Mouse (Mus musculus) forebrain, embryonic 16.5 days (tissue): Measurements from ENCODE around the gene Pifo. TPM values are rescaled to one million over a fixed set of nuclear protein-coding genes. Genes with fewer than 3 reads are reported as not detected.
"Not testable (repeated sequence)": the region's sequence is repeated elsewhere in the genome, so short reads cannot be mapped to it uniquely, and the experiment has no call there.

Experiments
- ATAC-seq: fragments of 200-750 bp; cut with Nextera tagmentation; 2 replicates; pipeline ENCODE4 v1.8.0; 2017; ENCODE audit warnings: mild to moderate bottlenecking, moderate library complexity
- H3K27ac ChIP-seq: fragments of 300-500 bp; sonication (generic); 2 replicates; pipeline ENCODE4 v1.5.1; 2014; ENCODE audit warnings: low read length, control low read depth
- H3K27me3 ChIP-seq: fragments of 300-500 bp; sonication (generic); replicated peaks from 2 replicates; pipeline ENCODE4 v1.6.1; 2014; ENCODE audit warnings: low read length; ENCODE audit not compliant: control insufficient read depth, insufficient read depth
- H3K36me3 ChIP-seq: fragments of 300-500 bp; sonication (generic); 2 replicates; pipeline ENCODE4 v1.6.1; 2014; ENCODE audit not compliant: control insufficient read depth, insufficient read depth
- H3K4me1 ChIP-seq: fragments of 300-500 bp; sonication (generic); replicated peaks from 2 replicates; pipeline ENCODE4 v1.6.1; 2014; ENCODE audit warnings: low read length; ENCODE audit not compliant: control insufficient read depth, insufficient read depth
- H3K4me2 ChIP-seq: fragments of 300-500 bp; sonication (generic); 2 replicates; pipeline ENCODE4 v1.6.1; 2014; ENCODE audit warnings: mild to moderate bottlenecking, low read length, control low read depth
- H3K4me3 ChIP-seq: fragments of 300-500 bp; sonication (generic); replicated peaks from 2 replicates; pipeline ENCODE4 v1.5.1; 2014; ENCODE audit warnings: mild to moderate bottlenecking, low read length, control low read depth
- H3K9ac ChIP-seq: fragments of 300-500 bp; sonication (generic); replicated peaks from 2 replicates; pipeline ENCODE4 v1.6.1; 2014; ENCODE audit warnings: low read depth, low read length, control low read depth
- H3K9me3 ChIP-seq: fragments of 300-500 bp; sonication (generic); 2 replicates; pipeline ENCODE4 v1.6.1; 2016; ENCODE audit warnings: low read length; ENCODE audit not compliant: control insufficient read depth
- WGBS: fragments of 180-500 bp; shearing (Covaris S2); extraction: QIAGEN DNeasy Blood & Tissue Kit; methylation state at CpG from one replicate; pipeline ENCODE4 v1.1.7; 2014; 5-methylcytosine and 5-hydroxymethylcytosine counted together
- polyA plus RNA-seq: library from polyadenylated mRNA; unstranded; fragments of >200 nt; fragmentation: Nextera tagmentation; extraction: Ambion mirVana; gene quantifications from 2 replicates; pipeline ENCODE4 v1.2.1, GENCODE M21; 2015

Gene Pifo
- polyA plus RNA-seq, 1 experiment from 2014 or later: 3.4 TPM

- no peak overlapping the region for H3K27ac ChIP-seq
- H3K27me3 ChIP-seq: no peaks in the 10 kb centered on the region
- no peaks in the 10 kb centered on the region for H3K36me3 ChIP-seq
- H3K4me2 ChIP-seq: peak overlapping the region; percentile 43
- no peak overlapping the region for H3K9ac ChIP-seq
- H3K4me3 ChIP-seq: peak overlapping the region; percentile 22
- 15% methylated on average over 11 of the region's 11 CpGs for WGBS
- H3K9me3 ChIP-seq: no peaks in the 10 kb centered on the region
- ATAC-seq: no peak
- H3K4me1 ChIP-seq: peaks cover 7% of the 10 kb centered on the region; the same call in 1 of the 2 replicates
Observed at GRCm38 (mm10) chr3:106000707-106001375, 13.6 kb downstream of the Pifo start.

GRCm38 (mm10) chr3:105994730-105995129, 19.7 kb downstream of the Pifo start:
- ATAC-seq: no peak
- Histone ChIP-seq H3K36me3 (no peaks in the 10 kb centered on the region), H3K4me2 (no peak overlapping the region), H3K9ac (no peak overlapping the region), H3K4me3 (no peak overlapping the region), H3K4me1 (no peaks in the 10 kb centered on the region), H3K27me3 (no peaks in the 10 kb centered on the region), H3K9me3 (no peaks in the 10 kb centered on the region), H3K27ac (no peak overlapping the region)
- 79% methylated on average over 2 of the region's 2 CpGs for WGBS

GRCm38 (mm10) chr3:105991653-105992283, 22.7 kb downstream of the Pifo start:
- H3K9ac ChIP-seq: no peak overlapping the region
- peak; percentile 55 for ATAC-seq
- no peaks in the 10 kb centered on the region for H3K9me3 ChIP-seq
- no peak overlapping the region for H3K4me3 ChIP-seq
- no peaks in the 10 kb centered on the region for H3K27me3 ChIP-seq
- no peak overlapping the region for H3K4me2 ChIP-seq
- no peak overlapping the region for H3K27ac ChIP-seq
- H3K36me3 ChIP-seq: no peaks in the 10 kb centered on the region
- no peaks in the 10 kb centered on the region for H3K4me1 ChIP-seq
- 32% methylated on average over 4 of the region's 4 CpGs for WGBS

GRCm38 (mm10) chr3:105989611-105990010, 24.8 kb downstream of the Pifo start:
- H3K36me3 ChIP-seq, H3K4me3 ChIP-seq, H3K27me3 ChIP-seq, H3K9ac ChIP-seq, ATAC-seq, H3K4me1 ChIP-seq, H3K4me2 ChIP-seq, H3K27ac ChIP-seq, H3K9me3 ChIP-seq: not testable (repeated sequence)
- WGBS: 23% methylated on average over 5 of the region's 5 CpGs

- no peaks in the 10 kb centered on the region for H3K9me3 ChIP-seq
- H3K9ac ChIP-seq: no peak overlapping the region
- H3K4me1 ChIP-seq: no peaks in the 10 kb centered on the region
- H3K4me2 ChIP-seq: no peak overlapping the region
- WGBS: 86% methylated on average over 2 of the region's 2 CpGs
- no peak for ATAC-seq
- H3K27me3 ChIP-seq: no peaks in the 10 kb centered on the region
- H3K4me3 ChIP-seq: no peak overlapping the region
- peaks cover 6% of the 10 kb centered on the region for H3K36me3 ChIP-seq
- no peak overlapping the region for H3K27ac ChIP-seq
Observed at GRCm38 (mm10) chr3:105974174-105974573, 40.3 kb downstream of the Pifo start.

- H3K4me3 ChIP-seq: no peak within 1 kb of the TSS
- no peaks in the 10 kb centered on the region for H3K4me1 ChIP-seq
- H3K9me3 ChIP-seq: no peaks in the 10 kb centered on the region
- WGBS: 81% methylated on average over 3 of the region's 3 CpGs
- no peak within 1 kb of the TSS for H3K9ac ChIP-seq
- H3K4me2 ChIP-seq: no peak within 1 kb of the TSS
- peaks cover 11% of the 10 kb centered on the region for H3K36me3 ChIP-seq
- no peaks in the 10 kb centered on the region for H3K27me3 ChIP-seq
- no peak within 1 kb of the TSS for H3K27ac ChIP-seq
- ATAC-seq: no peak
Observed at GRCm38 (mm10) chr3:105973411-105973810, 41.0 kb downstream of the Pifo start, which contains the start of gene Ovgp1. TSS of gene Ovgp1 (plus strand) at chr3:105973711.

GRCm38 (mm10) chr3:105971831-105972446, 42.5 kb downstream of the Pifo start:
- no peak overlapping the region for H3K4me3 ChIP-seq
- H3K36me3 ChIP-seq: peaks cover 22% of the 10 kb centered on the region
- H3K4me1 ChIP-seq: no peaks in the 10 kb centered on the region
- no peak overlapping the region for H3K27ac ChIP-seq
- no peaks in the 10 kb centered on the region for H3K27me3 ChIP-seq
- no peaks in the 10 kb centered on the region for H3K9me3 ChIP-seq
- H3K9ac ChIP-seq: no peak overlapping the region
- H3K4me2 ChIP-seq: no peak overlapping the region
- WGBS: 89% methylated on average over 5 of the region's 5 CpGs
- peak; percentile 45 for ATAC-seq

- Histone ChIP-seq H3K27me3 (no peaks in the 10 kb centered on the region), H3K36me3 (peaks cover 33% of the 10 kb centered on the region), H3K4me3 (no peak overlapping the region; the same call in 1 of the 2 replicates), H3K4me1 (peaks cover 27% of the 10 kb centered on the region), H3K27ac (no peak overlapping the region), H3K9me3 (no peaks in the 10 kb centered on the region), H3K4me2 (peak overlapping the region; percentile 90; the same call in 1 of the 2 replicates), H3K9ac (no peak overlapping the region)
- 90% methylated on average over 2 of the region's 2 CpGs for WGBS
- ATAC-seq: no peak
Observed at GRCm38 (mm10) chr3:105960700-105961099, 53.7 kb downstream of the Pifo start.

- no peak for ATAC-seq
- Histone ChIP-seq H3K9me3 (no peaks in the 10 kb centered on the region), H3K4me2 (peak within 1 kb of the TSS; percentile 90), H3K27me3 (no peaks in the 10 kb centered on the region), H3K27ac (peak within 1 kb of the TSS; percentile 86), H3K4me1 (peaks cover 27% of the 10 kb centered on the region), H3K9ac (peak within 1 kb of the TSS; percentile 98), H3K36me3 (peaks cover 28% of the 10 kb centered on the region), H3K4me3 (peak within 1 kb of the TSS; percentile 89)
- WGBS: 5% methylated on average over 6 of the region's 6 CpGs
Observed at GRCm38 (mm10) chr3:105959999-105960398, 54.4 kb downstream of the Pifo start, which contains the start of gene Atp5f1. TSS of gene Atp5f1 (minus strand) at chr3:105960099.
